Mouse (Mus musculus): ENCODE measurements around the gene Efemp2.

- TF ChIP-seq CTCF (IDR thresholded peaks at IDR 0.05; ENCODE audit: borderline replicate concordance, insufficient read depth, low read length): no peak
- TF ChIP-seq POLR2A (IDR thresholded peaks at IDR 0.05; ENCODE audit: low read depth, low read length): no peak
Measured at GRCm38 (mm10) chr19:5511074-5511632, 37.4 kb downstream of the Efemp2 start.

All from embryonic fibroblast, embryonic 13.5 days (primary cell).